Mouse (Mus musculus) spleen, postnatal 0 days (tissue): ENCODE measurements around the gene Depp1. TPM values are rescaled to one million over a fixed set of nuclear protein-coding genes. Genes with fewer than 3 reads are reported as not detected.

ENCODE experiments used
- polyA plus RNA-seq: library from polyadenylated mRNA; unstranded; fragments of >200 nt; fragmentation: Nextera tagmentation; extraction: Ambion mirVana; gene quantifications from 2 replicates; pipeline ENCODE4 v1.2.1, GENCODE M21; 2015

The Depp1 gene
- polyA plus RNA-seq, result 6.7 and 7.2 TPM in 2 replicates

DNA sequence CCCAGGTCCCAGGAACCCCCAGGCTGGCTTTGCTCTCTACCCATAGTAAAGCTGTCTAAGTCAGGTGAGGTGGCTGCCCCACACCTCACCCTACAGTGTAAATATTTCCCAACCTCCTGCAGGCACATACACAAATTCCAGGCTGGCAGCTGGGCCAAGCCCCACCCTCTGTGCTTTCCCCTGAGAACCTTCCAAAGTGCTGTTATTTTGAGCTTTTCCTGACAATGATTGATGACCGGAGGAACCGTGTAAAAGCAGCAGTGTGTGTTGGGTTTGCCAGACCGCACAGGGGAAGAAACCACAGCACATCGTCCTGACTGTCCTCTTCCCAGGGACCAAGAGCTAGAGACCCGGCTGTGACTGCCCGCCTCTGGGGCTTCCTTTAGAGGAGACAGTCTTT, at the start of gene Depp1:
Depp1 (plus strand) TSS at position 204 of the 400 bp plus-strand sequence.

DNA sequence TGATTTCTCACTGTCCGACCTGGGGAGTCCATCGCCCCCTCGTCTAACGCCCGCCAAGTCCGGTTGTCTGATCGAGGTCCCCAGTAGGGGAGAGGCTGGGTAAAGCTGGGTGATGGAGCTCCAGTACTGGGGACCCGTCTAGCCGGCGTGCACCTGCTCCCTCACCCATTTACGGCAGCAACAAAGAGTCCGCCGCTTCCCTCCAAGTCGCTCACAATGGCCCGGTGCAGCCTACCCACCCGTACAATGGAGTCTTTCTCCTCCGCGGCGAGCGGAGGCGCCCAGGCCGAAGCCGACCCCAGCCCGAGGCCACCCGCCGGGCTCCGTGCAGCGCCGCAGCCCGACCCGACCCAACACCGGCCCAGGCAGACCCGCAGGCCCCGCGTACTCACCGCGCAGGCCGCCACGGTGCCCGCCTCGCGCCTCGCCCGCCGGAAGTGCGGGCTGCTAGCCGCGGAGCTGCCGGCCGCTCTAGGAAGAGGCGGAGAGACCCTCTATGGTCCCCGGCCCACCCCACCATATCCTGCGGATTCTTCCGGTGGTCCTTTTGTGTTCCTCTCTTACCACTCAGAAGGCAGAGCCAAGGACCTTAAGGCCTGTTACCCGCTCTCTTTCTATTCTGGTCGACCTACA, 21.8 kb upstream of the Depp1 start, which contains the start of gene Zfp422:
Zfp422 (minus strand) TSS at position 461 of the 633 bp plus-strand sequence.

DNA sequence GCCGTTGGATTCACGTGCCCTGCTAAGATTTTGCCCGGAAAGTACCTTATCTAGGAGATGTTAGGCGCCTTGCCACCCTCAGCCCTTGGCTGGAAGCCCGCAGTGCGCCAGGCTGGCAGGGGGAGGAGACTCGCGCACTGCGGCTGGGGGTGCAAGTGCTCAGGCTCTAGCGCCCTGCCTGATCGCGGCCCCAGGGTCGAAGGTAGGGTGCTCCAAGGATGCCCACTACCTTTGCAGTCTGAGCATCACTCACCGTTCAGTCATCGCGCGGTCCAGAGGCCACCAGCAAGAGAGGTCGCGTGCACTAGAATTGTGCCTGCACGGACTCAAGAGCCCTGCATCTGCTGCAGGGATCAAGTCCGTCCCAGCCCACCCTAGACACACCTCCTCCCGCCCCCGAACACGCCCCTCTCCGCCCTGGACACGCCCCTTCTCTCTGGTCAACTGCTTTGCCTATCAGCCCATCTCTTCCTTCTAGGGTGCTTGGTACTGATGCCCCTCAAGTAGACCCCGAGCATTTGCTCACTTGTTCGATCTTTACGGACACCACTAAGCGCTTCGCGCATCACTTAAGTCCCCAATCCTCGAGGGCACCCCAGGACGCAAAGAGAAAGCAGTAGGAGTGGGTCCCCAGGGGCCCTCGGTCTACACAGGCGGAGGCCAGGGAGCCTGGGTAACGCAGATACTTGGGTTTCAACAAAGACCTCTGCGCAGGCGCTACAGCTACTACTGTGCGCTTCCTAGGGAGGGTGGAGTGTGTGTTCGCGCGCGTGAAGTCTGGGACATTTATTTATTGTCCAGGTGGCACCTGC, 23.3 kb downstream of the Depp1 start, which contains the start of gene Rassf4:
Rassf4 (minus strand) TSS at position 482 of the 812 bp plus-strand sequence.

Other genes with a start within 250 kb of the Depp1 start
- gene Alox5, start 189.4 kb upstream of the Depp1 start, polyA plus RNA-seq, result 14.9 and 20.7 TPM in 2 replicates
- gene Olfr211, start 161.5 kb upstream of the Depp1 start, polyA plus RNA-seq, result not detected in 2 replicates
- not detected in 2 replicates for gene Olfr212, start 144.1 kb upstream of the Depp1 start, polyA plus RNA-seq
- gene Olfr213, start 112.2 kb upstream of the Depp1 start, polyA plus RNA-seq, result not detected in 2 replicates
- gene Gm5580, start 99.5 kb upstream of the Depp1 start, polyA plus RNA-seq, result 0.44 and 0.46 TPM in 2 replicates
- gene Olfr214, start 96.4 kb upstream of the Depp1 start, polyA plus RNA-seq, result not detected in 2 replicates
- gene Olfr215, start 66.4 kb upstream of the Depp1 start, polyA plus RNA-seq, result not detected in 2 replicates
- gene Zfp422, start 21.6 kb upstream of the Depp1 start, polyA plus RNA-seq, result 26.8 and 37.4 TPM in 2 replicates
- 9.6 and 12.2 TPM in 2 replicates for gene Rassf4, start 23.3 kb downstream of the Depp1 start, polyA plus RNA-seq
- 0.02 and 0.04 TPM in 2 replicates for gene Tmem72, start 66.3 kb downstream of the Depp1 start, polyA plus RNA-seq